Mouse (Mus musculus) myocyte (in vitro differentiated cells): ENCODE results near the gene Tanc1. TPM values are rescaled to one million over a fixed set of nuclear protein-coding genes. Genes with fewer than 3 reads are reported as not detected.

Experiments
- H3K27me3 ChIP-seq: one replicate; pipeline ENCODE4 v1.6.1; 2011; ENCODE audit not compliant: control insufficient read depth, insufficient read depth, insufficient read length
- H3K36me3 ChIP-seq: one replicate; pipeline ENCODE4 v1.6.1; 2011; ENCODE audit not compliant: control insufficient read depth, insufficient read depth
- H3K4me2 ChIP-seq: one replicate; pipeline ENCODE4 v1.6.1; 2011; ENCODE audit warnings: low read depth, control low read depth
- H3K4me3 ChIP-seq: one replicate; pipeline ENCODE4 v1.5.1; 2011; ENCODE audit warnings: mild to moderate bottlenecking, control low read depth, moderate library complexity
- H3K79me2 ChIP-seq: one replicate; pipeline ENCODE4 v1.6.1; 2011; ENCODE audit not compliant: control insufficient read depth, insufficient read depth
- H3ac ChIP-seq: one replicate; pipeline ENCODE4 v1.6.1; 2011; ENCODE audit not compliant: control insufficient read depth, insufficient read length
- CEBPB ChIP-seq: IDR thresholded peaks from 2 replicates; pipeline ENCODE4 v1.6.1; 2011; ENCODE audit warnings: mild to moderate bottlenecking, moderate library complexity; ENCODE audit not compliant: poor library complexity, insufficient read depth, severe bottlenecking
- E2F4 ChIP-seq: IDR thresholded peaks from one replicate; pipeline ENCODE4 v1.6.1; 2011; ENCODE audit warnings: mild to moderate bottlenecking, control low read depth, moderate library complexity; ENCODE audit not compliant: insufficient read depth
- MAX ChIP-seq: IDR thresholded peaks from one replicate; pipeline ENCODE4 v1.6.1; 2011; ENCODE audit warnings: low read depth, mild to moderate bottlenecking, control low read depth
- MYOD1 ChIP-seq, 3 experiments: IDR thresholded peaks; one replicate each; pipeline ENCODE4 v1.6.1; 2011; ENCODE audit warnings: control low read depth in 2 of 3, low read depth in 2 of 3, mild to moderate bottlenecking in 2 of 3, moderate library complexity in 1 of 3; ENCODE audit not compliant: insufficient read length in 2 of 3, control insufficient read depth in 1 of 3
- MYOG ChIP-seq, 3 experiments: IDR thresholded peaks; one replicate each; pipeline ENCODE4 v1.6.1; 2011; ENCODE audit warnings: control low read depth in 2 of 3, low read depth in 2 of 3, mild to moderate bottlenecking in 2 of 3; ENCODE audit not compliant: insufficient read length in 2 of 3, control insufficient read depth in 1 of 3, insufficient read depth in 1 of 3
- POLR2A ChIP-seq: IDR thresholded peaks from one replicate; pipeline ENCODE4 v1.6.1; 2011; ENCODE audit warnings: low read depth, mild to moderate bottlenecking, control low read depth, moderate library complexity; ENCODE audit not compliant: insufficient read length
- POLR2AphosphoS2 ChIP-seq: IDR thresholded peaks from one replicate; pipeline ENCODE4 v1.6.1; 2011; ENCODE audit warnings: low read depth, control low read depth; ENCODE audit not compliant: insufficient read length
- REST ChIP-seq: IDR thresholded peaks from one replicate; pipeline ENCODE4 v1.6.1; 2011; ENCODE audit warnings: mild to moderate bottlenecking, control low read depth, moderate library complexity; ENCODE audit not compliant: insufficient read depth, insufficient read length
- SRF ChIP-seq: IDR thresholded peaks from one replicate; pipeline ENCODE4 v1.6.1; 2011; ENCODE audit warnings: low read depth; ENCODE audit not compliant: control insufficient read depth, insufficient read length
- TCF12 ChIP-seq: IDR thresholded peaks from one replicate; pipeline ENCODE4 v1.6.1; 2011; ENCODE audit warnings: mild to moderate bottlenecking, control low read depth; ENCODE audit not compliant: poor library complexity, insufficient read depth, severe bottlenecking
- TCF3 ChIP-seq: IDR thresholded peaks from one replicate; pipeline ENCODE4 v1.6.1; 2011; ENCODE audit warnings: low read depth, control low read depth; ENCODE audit not compliant: insufficient read length
- USF1 ChIP-seq: IDR thresholded peaks from one replicate; pipeline ENCODE4 v1.6.1; 2011; ENCODE audit warnings: low read depth, mild to moderate bottlenecking, control low read depth, moderate library complexity
- polyA plus RNA-seq: library from polyadenylated mRNA; unstranded; fragments of >200 nt; fragmentation: generic; extraction: Trizol; gene quantifications from one replicate; pipeline ENCODE4 v1.2.1, GENCODE M21; 2012; ENCODE audit warnings: missing spikeins

The Tanc1 gene
- polyA plus RNA-seq, 1 experiment: 24.7 TPM

- H3K36me3 ChIP-seq: peaks cover 3% of the 10 kb centered on the region
- H3K27me3 ChIP-seq: no peaks in the 10 kb centered on the region
- TF ChIP-seq MYOD1 (IDR thresholded peaks at IDR 0.05; ENCODE audit: control insufficient read depth in 1 of 3, insufficient read length in 2 of 3, low read depth in 2 of 3) (peak in 1 of 3 experiments; percentile 21), POLR2AphosphoS2 (no peak), REST (no peak), E2F4 (no peak)
- H3K79me2 ChIP-seq: peaks cover 41% of the 10 kb centered on the region
- H3K4me2 ChIP-seq: peak overlapping the region; percentile 3
- no peak overlapping the region for H3ac ChIP-seq
- H3K4me3 ChIP-seq: no peak overlapping the region
Observed at GRCm38 (mm10) chr2:59746070-59746469, 134.2 kb downstream of the Tanc1 start.

- Histone ChIP-seq H3K4me3 (no peak overlapping the region), H3K79me2 (peaks cover 47% of the 10 kb centered on the region)
- TF ChIP-seq CEBPB: no peak
- TF ChIP-seq TCF3: no peak
- TF ChIP-seq MAX: no peak
- TF ChIP-seq POLR2A: no peak
- TF ChIP-seq USF1: no peak
- TF ChIP-seq POLR2AphosphoS2: no peak
- TF ChIP-seq E2F4: no peak
- TF ChIP-seq MYOD1 (IDR thresholded peaks at IDR 0.05; ENCODE audit: control insufficient read depth in 1 of 3, insufficient read length in 2 of 3, low read depth in 2 of 3): no peak
- no peak for TF ChIP-seq TCF12
- TF ChIP-seq MYOG (IDR thresholded peaks at IDR 0.05; ENCODE audit: control insufficient read depth in 1 of 3, insufficient read depth in 1 of 3, insufficient read length in 2 of 3, low read depth in 2 of 3): no peak
- TF ChIP-seq REST: no peak
- no peak for TF ChIP-seq SRF
Observed at GRCm38 (mm10) chr2:59747757-59748156, 135.9 kb downstream of the Tanc1 start.

GRCm38 (mm10) chr2:59749371-59749770 lies 137.5 kb downstream of the Tanc1 start:
- H3K4me3 ChIP-seq: no peak overlapping the region
- no peak for TF ChIP-seq TCF12
- H3K79me2 ChIP-seq: peaks cover 39% of the 10 kb centered on the region
- H3K27me3 ChIP-seq: no peaks in the 10 kb centered on the region
- peaks cover 3% of the 10 kb centered on the region for H3K36me3 ChIP-seq
- no peak overlapping the region for H3K4me2 ChIP-seq
- no peak overlapping the region for H3ac ChIP-seq

More at GRCm38 (mm10) chr2:59747757-59748156, 135.9 kb downstream of the Tanc1 start:
- H3K4me2 ChIP-seq: no peak overlapping the region
- no peak overlapping the region for H3ac ChIP-seq
- H3K36me3 ChIP-seq: peaks cover 3% of the 10 kb centered on the region
- H3K27me3 ChIP-seq: no peaks in the 10 kb centered on the region

GRCm38 (mm10) chr2:59751172-59751571 lies 139.3 kb downstream of the Tanc1 start:
- no peak overlapping the region for H3ac ChIP-seq
- H3K4me2 ChIP-seq: no peak overlapping the region
- H3K4me3 ChIP-seq: no peak overlapping the region
- no peak for TF ChIP-seq CEBPB
- TF ChIP-seq POLR2A: no peak
- no peak for TF ChIP-seq USF1
- no peak for TF ChIP-seq SRF
- no peak for TF ChIP-seq MYOG (IDR thresholded peaks at IDR 0.05; ENCODE audit: control insufficient read depth in 1 of 3, insufficient read depth in 1 of 3, insufficient read length in 2 of 3, low read depth in 2 of 3)
- no peak for TF ChIP-seq MYOD1 (IDR thresholded peaks at IDR 0.05; ENCODE audit: control insufficient read depth in 1 of 3, insufficient read length in 2 of 3, low read depth in 2 of 3)
- H3K79me2 ChIP-seq: peaks cover 54% of the 10 kb centered on the region
- no peaks in the 10 kb centered on the region for H3K27me3 ChIP-seq
- H3K36me3 ChIP-seq: peaks cover 3% of the 10 kb centered on the region

GRCm38 (mm10) chr2:59752148-59752547 lies 140.3 kb downstream of the Tanc1 start:
- Histone ChIP-seq H3K36me3 (peaks cover 3% of the 10 kb centered on the region), H3K4me2 (no peak overlapping the region), H3ac (no peak overlapping the region), H3K79me2 (peaks cover 49% of the 10 kb centered on the region), H3K27me3 (no peaks in the 10 kb centered on the region), H3K4me3 (no peak overlapping the region)
- TF ChIP-seq MYOD1 (IDR thresholded peaks at IDR 0.05; ENCODE audit: control insufficient read depth in 1 of 3, insufficient read length in 2 of 3, low read depth in 2 of 3): no peak
- no peak for TF ChIP-seq TCF3
- TF ChIP-seq TCF12: no peak
- TF ChIP-seq REST: no peak
- no peak for TF ChIP-seq MAX
- TF ChIP-seq CEBPB: no peak
- TF ChIP-seq USF1: no peak
- no peak for TF ChIP-seq POLR2AphosphoS2
- no peak for TF ChIP-seq SRF
- no peak for TF ChIP-seq E2F4
- no peak for TF ChIP-seq POLR2A
- no peak for TF ChIP-seq MYOG (IDR thresholded peaks at IDR 0.05; ENCODE audit: control insufficient read depth in 1 of 3, insufficient read depth in 1 of 3, insufficient read length in 2 of 3, low read depth in 2 of 3)
